Mouse (Mus musculus): ENCODE data around the gene Pbx1.

GRCm38 (mm10) chr1:168410611-168411010 is 21.5 kb downstream of the Pbx1 start:
- no peak for TF ChIP-seq POLR2A (IDR thresholded peaks at IDR 0.05; ENCODE audit: borderline replicate concordance, extremely low read depth, insufficient read depth, insufficient read length, poor library complexity, severe bottlenecking)
- no peak for TF ChIP-seq CTCF (IDR thresholded peaks at IDR 0.05; ENCODE audit: borderline replicate concordance, extremely low read depth, insufficient read depth, insufficient read length)

Data from brain, embryonic 14.5 days (tissue).